Mouse (Mus musculus) spleen, adult 2 months (tissue): ENCODE results near the gene Hspg2. TPM values are rescaled to one million over a fixed set of nuclear protein-coding genes. Genes with fewer than 3 reads are reported as not detected.

Source experiments
- DNase-seq, 2 experiments: peaks; one replicate each; pipeline versions ENCODE4 v3.0.0 to v3.0.0-alpha.2; 2012 to 2021; ENCODE audit warnings: low spot score in 2 of 2, low read depth in 1 of 2
- H3K27ac ChIP-seq: fragments of 200-500 bp; 2 replicates; pipeline ENCODE4 v1.5.1; 2012; ENCODE audit warnings: low read length, inconsistent platforms; ENCODE audit not compliant: insufficient read depth
- H3K27me3 ChIP-seq: fragments of 200-500 bp; 2 replicates; pipeline ENCODE4 v1.6.1; 2012; ENCODE audit warnings: mild to moderate bottlenecking, moderate library complexity, low read length, inconsistent platforms; ENCODE audit not compliant: control insufficient read depth, insufficient read depth
- H3K36me3 ChIP-seq: fragments of 200-500 bp; 2 replicates; pipeline ENCODE4 v1.6.1; 2012; ENCODE audit warnings: mild to moderate bottlenecking, low read length, inconsistent platforms; ENCODE audit not compliant: control insufficient read depth, insufficient read depth
- H3K4me1 ChIP-seq: fragments of 200-500 bp; 2 replicates; pipeline ENCODE4 v1.6.1; 2011; ENCODE audit warnings: inconsistent platforms; ENCODE audit not compliant: control insufficient read depth, insufficient read depth, insufficient read length
- H3K4me3 ChIP-seq: fragments of 200-500 bp; 2 replicates; pipeline ENCODE4 v1.5.1; 2011; ENCODE audit warnings: mild to moderate bottlenecking, inconsistent platforms; ENCODE audit not compliant: insufficient read depth, insufficient read length; ENCODE audit errors: extremely low read depth
- CTCF ChIP-seq: fragments of 200-500 bp; IDR thresholded peaks from 2 replicates; pipeline ENCODE4 v1.5.1; 2011; ENCODE audit warnings: mild to moderate bottlenecking, inconsistent platforms; ENCODE audit not compliant: insufficient read depth, insufficient read length, insufficient replicate concordance; ENCODE audit errors: extremely low read depth
- POLR2A ChIP-seq: fragments of 200-500 bp; IDR thresholded peaks from 2 replicates; pipeline ENCODE4 v1.6.1; 2011; ENCODE audit warnings: low read depth, low read length, inconsistent platforms
- WGBS: fragments of 180-500 bp; shearing (Covaris S2); methylation state at CpG from one replicate; pipeline ENCODE4 v1.1.7; 2018; 5-methylcytosine and 5-hydroxymethylcytosine counted together
- polyA plus RNA-seq: library from polyadenylated mRNA; depleted of rRNA; stranded (reverse); fragments of >200 nt; gene quantifications from 2 replicates; pipeline ENCODE4 v1.2.3, GENCODE M21; 2012

The Hspg2 gene
- polyA plus RNA-seq, 1 experiment, result 27.0 TPM

DNA sequence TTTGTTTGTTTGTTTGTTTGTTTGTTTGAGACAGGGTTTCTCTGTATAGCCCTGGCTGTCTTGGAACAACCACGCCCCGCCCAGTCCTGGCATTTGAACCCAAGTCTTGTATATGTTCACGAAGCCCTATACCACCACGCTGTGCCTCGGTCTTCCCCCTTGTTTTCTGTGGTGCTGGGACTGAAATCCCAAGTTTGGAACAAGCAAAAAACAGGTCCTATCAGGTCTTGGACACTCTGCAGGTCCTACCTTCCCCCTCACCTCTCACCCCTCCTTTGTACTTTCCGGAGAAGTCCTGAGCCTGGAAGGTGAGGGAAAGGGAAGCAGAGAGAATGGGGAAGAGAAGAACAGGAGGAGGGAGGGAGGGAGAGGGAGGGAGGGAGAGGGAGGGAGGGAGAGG lies 16.4 kb upstream of the Hspg2 start:
- Histone ChIP-seq H3K4me1 (no peaks in the 10 kb centered on the region), H3K27me3 (no peaks in the 10 kb centered on the region), H3K36me3 (no peaks in the 10 kb centered on the region), H3K27ac (no peak overlapping the region), H3K4me3 (no peak overlapping the region)
- TF ChIP-seq POLR2A (no peak), CTCF (no peak)
- WGBS, result 96% methylated on average over 6 of the region's 6 CpGs
- no peak for DNase-seq

DNA sequence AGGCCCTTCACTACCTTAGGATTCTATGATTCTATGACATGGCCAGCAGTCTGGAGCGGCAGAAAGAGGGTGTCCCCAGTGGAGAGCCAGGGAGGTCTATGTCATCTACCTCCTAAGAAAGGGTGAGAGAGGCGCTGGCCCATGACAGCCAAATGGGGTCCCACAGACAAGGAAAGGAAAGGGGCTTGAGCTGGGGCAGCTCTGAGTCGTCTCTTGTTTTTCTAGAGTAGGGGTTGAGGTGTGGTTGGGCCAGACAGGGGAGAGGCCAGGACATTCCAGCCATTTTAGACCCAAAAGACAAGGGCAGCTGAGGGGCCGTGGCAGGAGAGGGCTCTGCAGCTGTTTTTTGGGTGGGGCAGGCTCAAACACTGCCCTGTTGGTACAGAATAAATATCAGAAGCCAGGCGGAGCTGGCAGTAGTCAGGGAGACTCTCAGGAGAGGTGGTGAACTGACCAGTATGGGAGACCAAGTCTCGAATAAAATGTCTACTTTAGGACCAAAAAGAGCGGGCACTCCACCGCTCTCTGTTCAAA lies 15.3 kb upstream of the Hspg2 start, which contains the start of gene 1700013G24Rik:
1700013G24Rik (plus strand) TSS at position 51 of the 534 bp plus-strand sequence.
- H3K27me3 ChIP-seq, result no peaks in the 10 kb centered on the region
- H3K27ac ChIP-seq, result no peak within 1 kb of the TSS
- WGBS, result 87% methylated on average over 8 of the region's 8 CpGs
- no peaks in the 10 kb centered on the region for H3K4me1 ChIP-seq
- no peak for TF ChIP-seq POLR2A
- TF ChIP-seq CTCF, result no peak
- DNase-seq, result no peak
- no peaks in the 10 kb centered on the region for H3K36me3 ChIP-seq
- no peak within 1 kb of the TSS for H3K4me3 ChIP-seq

DNA sequence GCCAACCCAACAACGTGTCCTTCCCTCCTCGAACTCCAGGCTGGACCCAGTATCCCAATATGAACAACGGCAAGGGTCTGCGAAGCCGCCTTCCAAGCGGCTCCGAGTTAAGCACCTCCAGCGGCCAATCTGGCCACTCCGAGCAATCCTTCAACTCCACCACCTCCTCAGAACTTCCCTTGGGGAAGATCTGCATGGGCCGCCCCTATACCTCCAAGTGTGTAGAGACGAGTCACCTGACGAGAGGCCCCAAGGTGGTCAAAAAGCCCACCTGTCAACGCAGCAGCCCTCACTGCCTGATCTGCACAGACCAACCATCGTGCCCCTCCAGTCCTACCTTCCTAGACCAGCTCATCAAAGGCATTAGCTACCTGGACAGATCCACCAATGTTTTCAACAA lies 14.0 kb upstream of the Hspg2 start:
- H3K4me3 ChIP-seq, result no peak overlapping the region
- no peak for DNase-seq
- H3K36me3 ChIP-seq, result no peaks in the 10 kb centered on the region
- WGBS, result 90% methylated on average over 14 of the region's 14 CpGs
- TF ChIP-seq POLR2A, result no peak
- TF ChIP-seq CTCF, result no peak
- no peak overlapping the region for H3K27ac ChIP-seq
- no peaks in the 10 kb centered on the region for H3K4me1 ChIP-seq
- no peaks in the 10 kb centered on the region for H3K27me3 ChIP-seq

DNA sequence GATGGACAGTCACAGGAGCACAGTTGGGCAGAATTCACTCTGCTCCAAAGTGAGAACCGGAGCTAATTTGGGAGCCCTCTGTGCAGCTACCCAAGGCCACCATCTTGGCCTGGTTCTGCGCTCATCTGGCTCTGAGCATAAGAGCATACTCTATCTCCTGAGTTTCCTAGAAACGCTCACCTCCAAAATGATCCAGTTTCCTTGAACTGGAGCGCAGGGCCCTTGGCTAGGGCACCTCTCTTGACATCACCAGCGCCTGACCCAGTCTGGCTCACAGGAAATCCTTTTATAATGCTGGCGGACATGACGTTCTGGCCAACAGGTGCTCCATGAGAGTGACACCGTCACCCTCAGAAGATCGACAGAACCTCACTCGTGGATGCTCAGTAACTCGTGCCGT lies 12.0 kb upstream of the Hspg2 start:
- no peaks in the 10 kb centered on the region for H3K4me1 ChIP-seq
- TF ChIP-seq CTCF (no peak), POLR2A (no peak)
- DNase-seq, result no peak
- 90% methylated on average over 12 of the region's 12 CpGs for WGBS
- H3K36me3 ChIP-seq, result no peaks in the 10 kb centered on the region
- no peaks in the 10 kb centered on the region for H3K27me3 ChIP-seq
- no peak overlapping the region for H3K4me3 ChIP-seq
- no peak overlapping the region for H3K27ac ChIP-seq

DNA sequence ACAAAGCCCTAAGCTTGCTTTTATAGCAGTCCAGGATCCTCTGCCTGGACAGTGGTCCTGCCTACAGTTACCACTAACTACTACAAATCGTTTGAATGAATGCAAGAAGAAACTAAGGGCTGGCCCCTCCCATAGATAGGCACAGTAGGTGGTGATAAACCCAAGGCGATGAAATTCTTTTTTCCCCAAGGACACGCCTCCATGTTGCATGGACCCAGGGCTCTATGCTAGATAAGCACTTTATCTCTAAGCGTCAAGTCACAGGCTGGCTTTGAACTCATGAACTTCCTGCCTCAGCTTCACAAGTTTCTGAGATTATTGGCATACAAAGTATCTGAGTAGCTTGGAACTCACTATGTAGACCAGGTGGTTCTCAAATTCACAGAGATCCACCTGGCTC lies 11.3 kb upstream of the Hspg2 start:
- 71% methylated on average over 4 of the region's 4 CpGs for whole genome bisulfite sequencing
- Histone ChIP-seq H3K27ac (no peak overlapping the region), H3K4me3 (no peak overlapping the region), H3K36me3 (no peaks in the 10 kb centered on the region), H3K27me3 (no peaks in the 10 kb centered on the region), H3K4me1 (no peaks in the 10 kb centered on the region)
- no peak for DNase-seq
- TF ChIP-seq CTCF (no peak), POLR2A (no peak)

DNA sequence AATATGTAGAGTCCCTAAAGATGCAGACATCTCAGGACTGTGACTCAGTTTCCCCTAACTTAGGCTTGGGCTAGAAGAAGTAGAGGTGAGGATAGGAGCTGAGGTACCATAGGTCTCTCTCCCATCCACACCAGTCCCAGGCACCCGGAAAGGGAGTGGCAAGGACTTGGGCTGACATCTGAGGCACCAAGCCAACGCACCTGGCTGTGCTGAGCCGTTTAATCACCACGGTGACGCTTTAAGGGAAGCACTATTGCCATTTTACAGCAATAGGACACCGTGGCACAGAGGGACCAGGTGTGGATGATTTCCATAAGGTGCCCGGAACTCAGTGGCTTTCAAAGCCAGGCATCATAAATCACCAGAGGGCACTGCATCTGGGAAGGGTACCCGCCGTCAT lies 10.3 kb upstream of the Hspg2 start:
- no peak overlapping the region for H3K27ac ChIP-seq
- TF ChIP-seq POLR2A (no peak), CTCF (no peak)
- H3K4me1 ChIP-seq, result no peaks in the 10 kb centered on the region
- DNase-seq, result no peak
- no peak overlapping the region for H3K4me3 ChIP-seq
- no peaks in the 10 kb centered on the region for H3K27me3 ChIP-seq
- H3K36me3 ChIP-seq, result no peaks in the 10 kb centered on the region
- 57% methylated on average over 9 of the region's 9 CpGs for WGBS

DNA sequence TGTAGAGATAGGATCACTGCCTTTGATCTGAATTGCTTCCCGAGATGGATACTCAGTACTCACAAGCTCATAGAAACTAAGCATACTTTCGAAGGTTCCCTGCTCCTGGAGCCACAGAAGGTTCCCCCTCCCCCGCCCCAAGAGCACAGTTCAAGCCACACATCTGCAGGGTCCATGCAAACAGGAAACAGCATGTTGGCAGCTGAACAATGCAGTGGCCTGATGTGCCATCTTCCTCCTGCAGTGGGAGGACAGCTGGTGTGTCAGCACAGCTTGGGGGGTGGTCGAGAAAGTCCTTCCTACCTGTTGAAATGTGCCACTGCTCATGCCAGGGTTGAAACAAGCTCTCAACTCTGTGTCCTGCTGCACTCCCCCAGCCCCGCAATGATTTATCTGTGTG lies 9.7 kb upstream of the Hspg2 start:
- WGBS, result 22% methylated on average over 5 of the region's 5 CpGs
- TF ChIP-seq POLR2A, result no peak
- Histone ChIP-seq H3K4me3 (no peak overlapping the region), H3K36me3 (no peaks in the 10 kb centered on the region), H3K27me3 (no peaks in the 10 kb centered on the region), H3K27ac (no peak overlapping the region), H3K4me1 (no peaks in the 10 kb centered on the region)
- DNase-seq, result no peak
